Mouse (Mus musculus) testis, adult 2 months (tissue): ENCODE results near the gene Anxa8.

Experiments used
- CTCF ChIP-seq: fragments of 200-500 bp; IDR thresholded peaks from 2 replicates; pipeline ENCODE4 v1.5.1; 2012; ENCODE audit warnings: low read depth, mild to moderate bottlenecking, inconsistent platforms, low read length, moderate library complexity; ENCODE audit not compliant: control insufficient read depth, insufficient read depth, insufficient replicate concordance
- POLR2A ChIP-seq: fragments of 200-500 bp; IDR thresholded peaks from 2 replicates; pipeline ENCODE4 v1.6.1; 2012; ENCODE audit warnings: low read depth, mild to moderate bottlenecking, inconsistent platforms, low read length, moderate library complexity; ENCODE audit not compliant: control insufficient read depth

- no peak for TF ChIP-seq CTCF
- no peak for TF ChIP-seq POLR2A
These were observed 49.6 kb downstream of the Anxa8 start for GRCm38 (mm10) chr14:34135391-34135790.
